Mouse (Mus musculus): ENCODE measurements around the gene Slc39a5. TPM values are rescaled to one million over a fixed set of nuclear protein-coding genes. Genes with fewer than 3 reads are reported as not detected.

The Slc39a5 gene
- polyA plus RNA-seq, 1 experiment from 2014 or later: 0.44 TPM

GRCm38 (mm10) chr10:128435186-128435823 lies 34.3 kb upstream of the Slc39a5 start:
- Histone ChIP-seq H3K27ac (ENCODE audit: low read depth, low read length) (no peak overlapping the region), H3K36me3 (ENCODE audit: control insufficient read depth, insufficient read depth, low read length) (peaks cover 53% of the 10 kb centered on the region), H3K4me3 (ENCODE audit: low read depth, low read length) (no peak overlapping the region), H3K4me1 (ENCODE audit: control insufficient read depth, insufficient read depth, low read length) (no peaks in the 10 kb centered on the region), H3K4me2 (ENCODE audit: low read depth, low read length) (no peak overlapping the region), H3K9me3 (ENCODE audit: control insufficient read depth, low read length) (no peaks in the 10 kb centered on the region), H3K27me3 (ENCODE audit: control insufficient read depth, insufficient read depth, low read length) (no peaks in the 10 kb centered on the region), H3K9ac (replicated peaks; ENCODE audit: low read depth, low read length) (0 out of 2 replicates have a peak overlapping the region, but pooled peaks have one; percentile 3)
- no peak for ATAC-seq (ENCODE audit: low read depth)
- 81% methylated on average over 17 of the region's 17 CpGs for WGBS

- H3K9me3 ChIP-seq (ENCODE audit: control insufficient read depth, low read length): no peaks in the 10 kb centered on the region
- no peak overlapping the region for H3K9ac ChIP-seq (replicated peaks; ENCODE audit: low read depth, low read length)
- WGBS: 90% methylated on average over 10 of the region's 10 CpGs
- H3K4me2 ChIP-seq (ENCODE audit: low read depth, low read length): no peak overlapping the region
- no peaks in the 10 kb centered on the region for H3K27me3 ChIP-seq (ENCODE audit: control insufficient read depth, insufficient read depth, low read length)
- peaks cover 53% of the 10 kb centered on the region for H3K36me3 ChIP-seq (ENCODE audit: control insufficient read depth, insufficient read depth, low read length)
- no peak overlapping the region for H3K27ac ChIP-seq (ENCODE audit: low read depth, low read length)
- no peak for ATAC-seq (ENCODE audit: low read depth)
- H3K4me1 ChIP-seq (ENCODE audit: control insufficient read depth, insufficient read depth, low read length): no peaks in the 10 kb centered on the region
- H3K4me3 ChIP-seq (ENCODE audit: low read depth, low read length): no peak overlapping the region
Measured at GRCm38 (mm10) chr10:128434681-128435080, 33.7 kb upstream of the Slc39a5 start.

- Histone ChIP-seq H3K27me3 (ENCODE audit: control insufficient read depth, insufficient read depth, low read length) (no peaks in the 10 kb centered on the region), H3K9ac (replicated peaks; ENCODE audit: low read depth, low read length) (no peak overlapping the region), H3K9me3 (ENCODE audit: control insufficient read depth, low read length) (no peaks in the 10 kb centered on the region), H3K4me1 (ENCODE audit: control insufficient read depth, insufficient read depth, low read length) (no peaks in the 10 kb centered on the region), H3K4me2 (ENCODE audit: low read depth, low read length) (no peak overlapping the region), H3K36me3 (ENCODE audit: control insufficient read depth, insufficient read depth, low read length) (peaks cover 54% of the 10 kb centered on the region), H3K4me3 (ENCODE audit: low read depth, low read length) (no peak overlapping the region), H3K27ac (ENCODE audit: low read depth, low read length) (no peak overlapping the region)
- WGBS: 94% methylated on average over 2 of the region's 2 CpGs
- no peak for ATAC-seq (ENCODE audit: low read depth)
Measured at GRCm38 (mm10) chr10:128433417-128433816, 32.4 kb upstream of the Slc39a5 start.

- peaks cover 31% of the 10 kb centered on the region for H3K36me3 ChIP-seq (ENCODE audit: control insufficient read depth, insufficient read depth, low read length)
- no peaks in the 10 kb centered on the region for H3K27me3 ChIP-seq (ENCODE audit: control insufficient read depth, insufficient read depth, low read length)
- 91% methylated on average over 4 of the region's 4 CpGs for WGBS
- H3K9me3 ChIP-seq (ENCODE audit: control insufficient read depth, low read length): no peaks in the 10 kb centered on the region
- no peak overlapping the region for H3K27ac ChIP-seq (ENCODE audit: low read depth, low read length)
- no peak overlapping the region for H3K4me2 ChIP-seq (ENCODE audit: low read depth, low read length)
- H3K9ac ChIP-seq (replicated peaks; ENCODE audit: low read depth, low read length): no peak overlapping the region
- H3K4me1 ChIP-seq (ENCODE audit: control insufficient read depth, insufficient read depth, low read length): no peaks in the 10 kb centered on the region
- H3K4me3 ChIP-seq (ENCODE audit: low read depth, low read length): no peak overlapping the region
- ATAC-seq (ENCODE audit: low read depth): no peak
Measured at GRCm38 (mm10) chr10:128429454-128429853, 28.4 kb upstream of the Slc39a5 start.

- Histone ChIP-seq H3K27me3 (ENCODE audit: control insufficient read depth, insufficient read depth, low read length) (no peaks in the 10 kb centered on the region), H3K4me1 (ENCODE audit: control insufficient read depth, insufficient read depth, low read length) (no peaks in the 10 kb centered on the region), H3K4me2 (ENCODE audit: low read depth, low read length) (no peak overlapping the region), H3K9ac (replicated peaks; ENCODE audit: low read depth, low read length) (no peak overlapping the region), H3K36me3 (ENCODE audit: control insufficient read depth, insufficient read depth, low read length) (peaks cover 31% of the 10 kb centered on the region), H3K27ac (ENCODE audit: low read depth, low read length) (no peak overlapping the region), H3K9me3 (ENCODE audit: control insufficient read depth, low read length) (no peaks in the 10 kb centered on the region), H3K4me3 (ENCODE audit: low read depth, low read length) (no peak overlapping the region)
- ATAC-seq (ENCODE audit: low read depth): no peak
- 92% methylated on average over 5 of the region's 5 CpGs for WGBS
Measured at GRCm38 (mm10) chr10:128429052-128429451, 28.0 kb upstream of the Slc39a5 start.

GRCm38 (mm10) chr10:128425260-128425659 lies 24.2 kb upstream of the Slc39a5 start:
- no peak overlapping the region for H3K4me3 ChIP-seq (ENCODE audit: low read depth, low read length)
- no peaks in the 10 kb centered on the region for H3K4me1 ChIP-seq (ENCODE audit: control insufficient read depth, insufficient read depth, low read length)
- WGBS: 94% methylated on average over 3 of the region's 3 CpGs
- no peaks in the 10 kb centered on the region for H3K27me3 ChIP-seq (ENCODE audit: control insufficient read depth, insufficient read depth, low read length)
- no peak overlapping the region for H3K27ac ChIP-seq (ENCODE audit: low read depth, low read length)
- no peaks in the 10 kb centered on the region for H3K9me3 ChIP-seq (ENCODE audit: control insufficient read depth, low read length)
- ATAC-seq (ENCODE audit: low read depth): no peak
- H3K36me3 ChIP-seq (ENCODE audit: control insufficient read depth, insufficient read depth, low read length): peaks cover 37% of the 10 kb centered on the region
- H3K4me2 ChIP-seq (ENCODE audit: low read depth, low read length): no peak overlapping the region
- no peak overlapping the region for H3K9ac ChIP-seq (replicated peaks; ENCODE audit: low read depth, low read length)

- no peaks in the 10 kb centered on the region for H3K27me3 ChIP-seq (ENCODE audit: control insufficient read depth, insufficient read depth, low read length)
- no peaks in the 10 kb centered on the region for H3K9me3 ChIP-seq (ENCODE audit: control insufficient read depth, low read length)
- 69% methylated on average over 7 of the region's 7 CpGs for WGBS
- ATAC-seq (ENCODE audit: low read depth): no peak
- H3K9ac ChIP-seq (replicated peaks; ENCODE audit: low read depth, low read length): no peak overlapping the region
- H3K4me3 ChIP-seq (ENCODE audit: low read depth, low read length): no peak overlapping the region
- H3K4me2 ChIP-seq (ENCODE audit: low read depth, low read length): no peak overlapping the region
- no peaks in the 10 kb centered on the region for H3K4me1 ChIP-seq (ENCODE audit: control insufficient read depth, insufficient read depth, low read length)
- no peak overlapping the region for H3K27ac ChIP-seq (ENCODE audit: low read depth, low read length)
- H3K36me3 ChIP-seq (ENCODE audit: control insufficient read depth, insufficient read depth, low read length): peaks cover 31% of the 10 kb centered on the region
Measured at GRCm38 (mm10) chr10:128424604-128425003, 23.6 kb upstream of the Slc39a5 start.

- no peak overlapping the region for H3K9ac ChIP-seq (replicated peaks; ENCODE audit: low read depth, low read length)
- no peaks in the 10 kb centered on the region for H3K4me1 ChIP-seq (ENCODE audit: control insufficient read depth, insufficient read depth, low read length)
- no peaks in the 10 kb centered on the region for H3K9me3 ChIP-seq (ENCODE audit: control insufficient read depth, low read length)
- no peaks in the 10 kb centered on the region for H3K27me3 ChIP-seq (ENCODE audit: control insufficient read depth, insufficient read depth, low read length)
- WGBS: 83% methylated on average over 5 of the region's 5 CpGs
- H3K4me2 ChIP-seq (ENCODE audit: low read depth, low read length): no peak overlapping the region
- peaks cover 29% of the 10 kb centered on the region for H3K36me3 ChIP-seq (ENCODE audit: control insufficient read depth, insufficient read depth, low read length)
- no peak overlapping the region for H3K27ac ChIP-seq (ENCODE audit: low read depth, low read length)
- ATAC-seq (ENCODE audit: low read depth): no peak
- H3K4me3 ChIP-seq (ENCODE audit: low read depth, low read length): no peak overlapping the region
Measured at GRCm38 (mm10) chr10:128422426-128422825, 21.4 kb upstream of the Slc39a5 start.

GRCm38 (mm10) chr10:128414848-128415247 lies 13.8 kb upstream of the Slc39a5 start:
- H3K4me3 ChIP-seq (ENCODE audit: low read depth, low read length): no peak overlapping the region
- ATAC-seq (ENCODE audit: low read depth): no peak
- no peaks in the 10 kb centered on the region for H3K9me3 ChIP-seq (ENCODE audit: control insufficient read depth, low read length)
- no peak overlapping the region for H3K9ac ChIP-seq (replicated peaks; ENCODE audit: low read depth, low read length)
- H3K4me2 ChIP-seq (ENCODE audit: low read depth, low read length): no peak overlapping the region
- H3K27me3 ChIP-seq (ENCODE audit: control insufficient read depth, insufficient read depth, low read length): no peaks in the 10 kb centered on the region
- no peak overlapping the region for H3K27ac ChIP-seq (ENCODE audit: low read depth, low read length)
- WGBS: 94% methylated on average over 5 of the region's 5 CpGs
- H3K4me1 ChIP-seq (ENCODE audit: control insufficient read depth, insufficient read depth, low read length): peaks cover 22% of the 10 kb centered on the region
- peaks cover 24% of the 10 kb centered on the region for H3K36me3 ChIP-seq (ENCODE audit: control insufficient read depth, insufficient read depth, low read length)

All from neural tube, embryonic 14.5 days (tissue).